Mouse (Mus musculus): ENCODE data around the gene Hist1h2bb.
A peak's percentile ranks its signal among the peaks of the same experiment; 100 is the strongest.

The Hist1h2bb gene

DNA sequence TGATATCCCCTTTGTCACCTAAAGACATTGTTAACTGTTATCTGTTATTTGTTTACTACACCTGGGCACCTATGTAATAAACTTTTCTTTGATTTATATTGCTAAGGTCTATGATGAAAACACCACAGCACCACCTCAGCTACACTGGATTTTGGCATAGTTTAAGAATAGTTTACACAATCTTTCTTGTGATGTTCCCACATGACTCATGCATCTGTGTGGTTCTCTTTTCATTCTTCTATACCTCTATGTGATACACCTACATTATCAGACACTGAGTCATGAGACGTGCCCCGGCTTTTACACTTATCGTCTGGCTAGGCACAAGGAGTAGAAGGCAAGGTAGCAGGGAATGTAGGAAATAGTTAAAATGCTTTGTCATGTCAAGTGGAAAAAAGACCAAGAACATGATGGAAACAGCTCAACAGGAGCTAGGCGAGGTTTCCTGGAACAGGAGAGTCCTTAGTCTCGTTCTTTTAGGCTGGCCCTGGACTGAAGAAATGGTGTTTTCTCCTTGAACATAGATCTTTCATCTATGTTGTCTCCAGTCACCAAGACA, 3.1 kb downstream of the Hist1h2bb start:
- no peak for DNase-seq (ENCODE audit: low read depth)

DNA sequence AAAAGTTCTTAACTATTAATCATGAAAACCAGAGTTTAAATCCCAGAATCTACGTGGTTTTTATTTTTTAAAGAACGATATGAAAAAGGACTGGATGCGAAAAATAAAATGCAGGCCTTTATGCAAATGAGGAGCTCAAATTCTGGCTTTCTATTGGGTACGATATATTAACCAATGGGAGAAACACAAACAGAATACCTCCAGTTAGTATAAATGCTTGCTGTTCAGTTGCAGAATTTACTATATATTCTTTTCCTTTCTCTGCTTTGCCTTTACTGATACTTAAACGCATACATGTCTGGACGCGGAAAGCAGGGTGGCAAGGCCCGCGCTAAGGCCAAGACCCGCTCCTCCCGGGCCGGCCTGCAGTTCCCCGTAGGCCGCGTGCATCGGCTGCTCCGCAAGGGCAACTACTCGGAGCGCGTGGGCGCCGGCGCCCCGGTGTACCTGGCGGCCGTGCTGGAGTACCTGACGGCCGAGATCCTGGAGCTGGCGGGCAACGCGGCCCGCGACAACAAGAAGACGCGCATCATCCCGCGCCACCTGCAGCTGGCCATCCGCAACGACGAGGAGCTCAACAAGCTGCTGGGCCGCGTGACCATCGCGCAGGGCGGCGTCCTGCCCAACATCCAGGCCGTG, 4.4 kb downstream of the Hist1h2bb start, which contains the start of gene Hist1h2ab:
TSS of gene Hist1h2ab (plus strand) at position 288 of the 639 bp plus-strand sequence.
- peak; percentile 65 for DNase-seq (ENCODE audit: low read depth)

DNA sequence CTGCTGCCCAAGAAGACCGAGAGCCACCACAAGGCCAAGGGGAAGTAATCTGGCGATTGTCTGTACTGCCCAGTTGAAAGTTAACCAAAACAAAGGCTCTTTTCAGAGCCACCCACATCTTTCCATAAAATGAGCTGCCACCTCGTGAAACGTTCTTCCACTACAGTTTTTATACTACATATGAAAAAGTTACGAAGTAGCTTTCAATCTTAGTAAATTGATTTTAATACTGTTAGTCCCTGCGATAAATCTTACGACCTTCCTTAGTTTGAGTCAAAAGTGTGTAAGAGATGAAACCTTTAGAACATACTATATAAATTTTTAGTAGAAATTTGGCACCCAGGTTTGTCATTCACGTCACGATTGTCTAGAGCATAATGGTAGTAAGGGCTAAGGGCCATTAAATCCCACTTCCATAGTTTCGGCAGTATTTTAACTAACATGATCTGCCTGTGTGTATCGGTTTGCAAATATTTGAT, 5.0 kb downstream of the Hist1h2bb start:
- no peak for DNase-seq (ENCODE audit: low read depth)

DNA sequence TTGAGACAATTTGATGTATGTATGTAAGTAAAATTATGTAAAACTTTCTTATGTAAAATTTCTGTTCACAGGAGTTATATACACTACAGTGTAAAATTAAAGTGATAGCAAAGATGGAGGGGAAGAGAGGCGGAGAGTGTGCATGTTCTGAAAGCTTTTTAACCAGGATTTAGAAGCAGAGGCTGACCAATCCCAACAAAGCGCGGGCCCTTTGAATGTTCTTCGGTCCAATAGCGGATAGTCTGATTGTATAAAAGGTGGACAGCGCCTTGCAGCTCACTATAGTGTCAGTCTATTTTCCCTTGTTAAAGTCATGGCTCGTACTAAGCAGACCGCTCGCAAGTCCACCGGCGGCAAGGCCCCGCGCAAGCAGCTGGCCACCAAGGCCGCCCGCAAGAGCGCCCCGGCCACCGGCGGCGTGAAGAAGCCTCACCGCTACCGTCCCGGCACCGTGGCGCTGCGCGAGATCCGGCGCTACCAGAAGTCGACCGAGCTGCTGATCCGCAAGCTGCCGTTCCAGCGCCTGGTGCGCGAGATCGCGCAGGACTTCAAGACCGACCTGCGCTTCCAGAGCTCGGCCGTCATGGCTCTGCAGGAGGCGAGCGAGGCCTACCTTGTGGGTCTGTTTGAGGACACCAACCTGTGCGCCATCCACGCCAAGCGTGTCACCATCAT, 5.7 kb downstream of the Hist1h2bb start, which contains the start of gene Hist1h3b:
TSS of gene Hist1h3b (plus strand) at position 201 of the 675 bp plus-strand sequence.
- peak; percentile 96 for DNase-seq (ENCODE audit: low read depth)

DNA sequence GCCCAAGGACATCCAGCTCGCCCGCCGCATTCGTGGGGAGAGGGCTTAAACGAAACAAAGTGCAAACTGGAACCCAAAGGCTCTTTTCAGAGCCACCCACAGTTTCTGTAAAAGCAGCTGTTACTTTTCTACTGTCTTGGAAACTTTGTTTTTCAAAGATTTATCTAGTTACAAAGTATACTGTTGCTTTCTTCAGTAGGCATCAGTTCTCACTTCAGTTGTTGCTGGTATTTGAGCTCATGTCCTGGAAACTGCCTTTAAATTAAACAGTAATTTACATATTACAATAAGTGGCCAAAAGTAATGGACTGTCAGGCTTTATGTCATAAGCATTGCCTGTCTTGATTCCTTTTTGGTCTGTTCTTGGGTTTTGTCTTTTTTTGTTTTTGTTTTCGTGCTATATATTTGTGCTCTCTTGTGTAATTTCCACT, 6.2 kb downstream of the Hist1h2bb start:
- DNase-seq (ENCODE audit: low read depth) = no peak

DNA sequence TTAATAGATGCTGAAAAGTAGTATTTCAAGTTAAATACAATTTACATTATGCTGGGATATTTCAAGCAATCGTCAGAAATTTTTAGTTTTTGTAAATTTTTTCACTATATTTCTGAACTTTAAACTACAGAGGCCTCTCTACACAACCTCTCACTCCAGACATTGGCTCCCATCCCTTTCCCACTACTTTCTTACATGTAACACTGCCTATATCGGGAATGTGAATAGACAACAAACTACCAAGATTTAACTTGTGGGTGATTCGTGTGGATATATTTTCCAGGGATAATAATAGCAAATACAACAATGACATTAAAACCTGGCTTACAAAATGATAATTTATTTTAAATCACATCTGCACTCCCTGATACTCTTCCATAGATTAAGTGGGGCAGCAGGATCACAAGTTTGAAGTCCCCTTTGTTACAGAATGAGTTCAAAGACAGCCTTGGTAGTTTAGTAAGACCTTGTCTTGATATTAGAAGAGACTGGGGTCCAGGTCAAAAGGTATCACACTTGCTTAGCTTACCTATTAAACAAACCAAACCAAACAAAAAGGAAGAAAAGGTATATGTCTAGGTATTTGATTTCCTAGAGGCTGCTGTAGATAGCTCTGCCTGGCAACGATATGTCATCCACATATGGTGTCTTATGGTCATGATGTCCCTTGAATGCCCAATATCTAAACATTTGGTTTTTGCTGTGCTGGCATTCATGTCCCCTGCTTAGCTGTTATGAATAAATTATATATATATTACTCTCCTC, 7.0 kb downstream of the Hist1h2bb start:
- DNase-seq (ENCODE audit: low read depth) = no peak

DNA sequence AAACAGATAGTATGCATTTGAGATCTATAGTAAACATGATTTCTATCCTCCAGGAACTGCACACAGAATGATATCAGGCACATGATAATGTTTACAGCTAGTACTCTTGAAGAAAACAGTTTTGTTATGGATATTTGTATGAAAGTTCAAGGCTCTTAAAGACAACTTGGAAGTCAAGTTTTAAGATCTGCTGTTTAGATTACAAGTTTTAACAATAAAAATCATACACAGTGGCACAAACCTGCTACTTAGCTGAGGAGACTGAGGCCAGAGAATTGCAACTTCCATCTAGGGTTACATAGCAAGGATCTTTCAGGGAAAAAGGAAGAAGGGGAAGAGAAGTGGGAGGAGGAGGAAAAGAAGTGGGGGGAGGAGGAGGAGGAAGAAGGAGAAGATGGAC, 8.5 kb downstream of the Hist1h2bb start:
- DNase-seq (ENCODE audit: low read depth) = no peak

DNA sequence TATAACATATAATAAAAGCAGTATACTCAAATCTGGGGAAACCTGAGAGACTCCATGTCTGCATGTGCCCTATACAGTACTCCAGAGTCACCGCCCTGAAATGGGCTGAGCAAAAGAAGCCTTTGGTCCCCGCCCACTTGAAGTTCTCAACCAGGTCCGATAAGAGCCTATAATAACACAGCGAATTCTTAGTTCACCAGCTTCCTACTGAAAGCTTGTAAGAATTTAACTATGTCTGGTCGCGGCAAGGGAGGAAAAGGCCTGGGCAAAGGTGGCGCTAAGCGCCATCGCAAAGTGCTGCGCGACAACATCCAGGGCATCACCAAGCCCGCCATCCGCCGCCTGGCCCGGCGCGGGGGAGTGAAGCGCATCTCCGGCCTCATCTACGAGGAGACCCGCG, 10.3 kb downstream of the Hist1h2bb start, which contains the start of gene Hist1h4b:
TSS of gene Hist1h4b (plus strand) at position 224 of the 400 bp plus-strand sequence.
- peak; percentile 95 for DNase-seq (ENCODE audit: low read depth)

DNA sequence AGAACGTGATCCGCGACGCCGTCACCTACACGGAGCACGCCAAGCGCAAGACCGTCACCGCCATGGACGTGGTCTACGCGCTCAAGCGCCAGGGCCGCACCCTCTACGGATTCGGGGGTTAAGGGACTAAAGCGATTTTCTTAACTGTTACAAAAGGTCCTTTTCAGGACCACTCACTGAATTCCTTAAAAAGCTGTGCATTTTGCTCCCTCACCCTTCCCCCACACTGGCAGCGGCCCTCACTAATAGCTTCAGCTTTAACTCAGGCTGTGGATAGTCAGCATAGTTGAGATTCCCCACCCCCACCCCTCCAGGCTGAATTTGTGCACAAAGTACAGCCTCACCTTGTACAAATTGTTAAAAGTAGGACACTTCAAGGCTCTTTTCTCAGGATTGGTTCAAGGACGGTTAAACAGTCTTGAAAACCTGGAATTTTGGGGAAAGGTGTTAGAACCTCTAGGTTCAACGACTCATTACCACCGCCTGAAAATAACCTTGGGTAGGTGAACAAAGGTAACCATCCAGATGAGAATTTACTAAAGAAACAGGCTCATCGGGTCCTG, 10.8 kb downstream of the Hist1h2bb start:
- peak; percentile 58 for DNase-seq (ENCODE audit: low read depth)

DNA sequence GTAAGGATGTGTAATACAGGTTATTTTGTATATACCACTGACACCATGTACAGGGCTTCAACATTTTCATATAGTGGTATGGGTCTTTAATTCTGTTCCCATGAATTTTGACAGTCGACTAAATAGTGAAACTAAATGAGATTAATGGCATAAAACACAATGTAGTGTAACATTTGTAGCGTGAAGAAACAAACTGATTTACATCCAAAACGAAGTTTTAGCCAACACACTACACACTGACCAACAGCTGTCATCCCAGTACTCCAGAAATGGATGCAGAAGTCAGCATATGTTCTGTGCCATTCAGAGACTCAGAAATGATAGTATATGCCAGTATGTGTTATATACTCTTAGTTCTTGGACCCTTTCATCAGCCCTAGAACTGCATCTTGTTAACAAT, 11.4 kb downstream of the Hist1h2bb start:
- DNase-seq (ENCODE audit: low read depth) = no peak

DNA sequence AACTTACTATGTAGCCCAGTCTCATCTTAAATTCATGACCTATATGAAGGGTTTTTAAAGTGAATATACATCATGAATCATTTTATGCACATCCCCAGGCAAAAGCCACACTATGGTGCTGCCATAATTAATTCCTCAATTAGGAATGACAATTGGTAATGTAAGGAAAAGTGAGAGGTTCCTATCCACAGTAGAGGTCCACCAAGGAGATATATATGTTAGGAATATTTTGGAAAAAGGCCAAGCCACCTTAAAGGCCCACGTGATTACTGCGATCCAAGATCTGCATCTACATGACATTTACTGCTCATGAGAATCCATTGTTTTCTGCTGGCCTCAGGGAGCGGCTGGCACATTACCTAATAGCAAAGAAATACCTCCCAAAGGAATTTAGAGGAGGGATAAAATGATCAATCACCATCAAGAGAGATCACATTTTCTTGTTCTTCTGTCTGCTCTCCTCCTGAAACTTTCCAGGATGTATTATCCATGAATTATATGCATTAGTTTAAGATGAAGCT, 12.8 kb downstream of the Hist1h2bb start:
- DNase-seq (ENCODE audit: low read depth) = no peak

DNA sequence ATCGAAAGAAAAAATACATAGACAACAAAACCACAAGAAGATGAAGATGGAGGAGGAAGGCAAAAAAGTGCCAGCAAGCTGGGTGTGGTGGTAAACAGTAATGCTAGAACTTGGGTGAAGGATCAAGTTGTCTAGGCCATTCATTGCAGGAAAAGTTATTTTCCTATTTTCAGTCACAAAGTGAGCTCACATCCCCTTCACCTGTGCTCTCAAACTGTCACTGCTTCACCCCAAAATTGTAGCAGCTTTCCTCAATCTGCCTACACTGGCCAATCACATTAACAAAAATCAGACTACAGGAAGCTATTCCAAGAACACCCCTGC, 13.3 kb downstream of the Hist1h2bb start:
- DNase-seq (ENCODE audit: low read depth) = no peak

DNA sequence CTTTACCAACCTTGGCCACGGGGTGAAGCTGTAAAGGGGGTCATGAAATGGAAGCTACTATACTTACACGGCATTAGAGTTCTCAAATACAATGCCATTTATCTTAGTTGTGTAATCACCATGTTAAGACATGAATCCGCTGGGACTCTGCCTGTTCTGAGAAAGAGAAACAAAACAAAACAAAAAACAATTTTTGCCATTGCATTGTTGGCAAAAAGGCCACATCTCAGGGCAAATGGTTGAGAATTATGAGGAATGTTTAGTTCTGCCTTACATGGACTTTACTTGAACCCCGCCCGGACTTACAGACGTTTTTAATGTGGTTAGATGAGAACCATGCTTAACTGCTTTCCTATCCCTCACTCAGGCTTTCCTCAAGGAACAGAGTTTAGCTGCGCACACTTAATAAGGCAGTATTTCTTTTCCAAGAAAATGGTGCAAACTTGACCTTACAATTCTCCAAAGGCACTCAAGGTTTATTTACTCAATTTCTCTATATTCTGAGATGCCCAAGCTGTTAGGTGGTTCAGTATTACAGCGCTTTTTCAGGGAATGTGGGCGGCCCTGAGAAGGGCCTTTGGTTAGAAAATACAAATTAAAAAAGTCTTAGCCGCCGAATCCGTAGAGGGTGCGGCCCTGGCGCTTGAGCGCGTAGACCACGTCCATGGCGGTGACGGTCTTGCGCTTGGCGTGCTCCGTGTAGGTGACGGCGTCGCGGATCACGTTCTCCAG, 13.9 kb downstream of the Hist1h2bb start:
- DNase-seq (ENCODE audit: low read depth) = peak; percentile 47

DNA sequence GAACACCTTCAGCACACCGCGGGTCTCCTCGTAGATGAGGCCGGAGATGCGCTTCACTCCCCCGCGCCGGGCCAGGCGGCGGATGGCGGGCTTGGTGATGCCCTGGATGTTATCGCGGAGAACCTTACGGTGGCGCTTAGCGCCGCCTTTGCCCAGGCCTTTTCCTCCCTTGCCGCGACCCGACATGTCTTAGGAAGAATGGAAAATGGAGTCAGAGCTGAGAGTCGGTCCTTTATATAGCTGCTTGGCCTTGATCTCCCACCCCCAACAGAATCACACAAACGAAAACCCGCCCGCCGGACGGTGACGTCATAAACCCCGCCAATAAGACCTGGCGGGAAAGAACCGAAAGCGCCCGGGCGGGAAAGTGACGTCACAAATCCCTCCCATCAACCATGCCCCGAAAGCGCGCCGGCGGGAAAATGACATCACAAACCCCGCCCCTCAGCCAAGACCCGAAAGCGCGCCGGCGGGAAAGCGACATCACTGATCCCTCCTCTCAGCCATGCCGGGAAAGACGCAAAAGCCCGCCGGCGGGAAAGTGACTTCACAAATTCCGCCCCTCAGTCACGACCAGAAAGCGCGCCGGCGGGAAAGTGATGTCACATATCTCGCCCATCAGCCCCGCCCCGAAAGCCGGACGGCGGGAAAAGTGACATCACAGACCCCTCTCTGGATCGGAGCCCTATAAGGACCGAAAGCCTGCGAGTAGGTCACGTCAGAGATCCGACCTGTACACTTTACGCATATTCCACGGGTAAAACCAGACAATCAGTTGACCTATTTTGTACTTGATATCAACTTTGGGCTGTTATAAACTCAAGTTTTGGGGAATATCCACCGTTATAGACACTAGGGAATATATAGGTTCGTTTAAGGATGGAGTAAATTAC, 14.7 kb downstream of the Hist1h2bb start, which contains the start of gene Hist1h4a:
TSS of gene Hist1h4a (minus strand) at position 259 of the 893 bp plus-strand sequence.
- DNase-seq (ENCODE audit: low read depth) = peak; percentile 97

DNA sequence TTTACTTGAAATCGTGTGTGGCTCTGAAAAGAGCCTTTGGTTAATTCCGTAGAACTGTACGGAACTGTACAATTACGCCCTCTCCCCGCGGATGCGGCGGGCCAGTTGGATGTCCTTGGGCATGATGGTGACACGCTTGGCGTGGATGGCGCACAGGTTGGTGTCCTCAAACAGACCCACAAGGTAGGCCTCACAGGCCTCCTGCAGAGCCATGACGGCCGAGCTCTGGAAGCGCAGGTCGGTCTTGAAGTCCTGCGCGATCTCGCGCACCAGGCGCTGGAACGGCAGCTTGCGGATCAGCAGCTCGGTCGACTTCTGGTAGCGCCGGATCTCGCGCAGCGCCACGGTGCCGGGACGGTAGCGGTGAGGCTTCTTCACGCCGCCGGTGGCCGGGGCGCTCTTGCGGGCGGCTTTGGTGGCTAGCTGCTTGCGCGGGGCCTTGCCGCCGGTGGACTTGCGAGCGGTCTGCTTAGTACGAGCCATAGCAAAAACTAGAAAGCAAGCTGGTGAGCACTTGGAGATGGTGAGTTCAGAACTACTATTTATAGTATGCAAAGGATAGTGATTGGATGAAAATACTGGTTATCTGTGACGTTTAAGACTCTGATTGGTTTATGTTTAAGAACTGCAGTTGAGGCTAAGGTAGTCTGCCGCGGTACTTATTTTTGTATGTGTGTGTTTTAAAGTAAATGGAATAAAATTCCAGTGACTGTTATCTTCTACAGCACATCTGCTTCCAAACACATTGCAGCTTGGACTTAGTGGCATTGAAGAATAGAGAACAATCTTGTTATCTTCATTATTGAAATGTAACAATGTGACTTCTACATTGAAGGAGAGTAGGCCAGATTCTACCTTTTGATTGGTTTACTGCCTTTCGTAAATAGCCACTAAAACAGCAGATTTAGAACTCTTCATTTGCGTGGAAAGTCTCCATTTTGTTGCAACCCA, 15.6 kb downstream of the Hist1h2bb start, which contains the start of gene Hist1h3a:
TSS of gene Hist1h3a (minus strand) at position 516 of the 951 bp plus-strand sequence.
- DNase-seq (ENCODE audit: low read depth) = peak; percentile 78

DNA sequence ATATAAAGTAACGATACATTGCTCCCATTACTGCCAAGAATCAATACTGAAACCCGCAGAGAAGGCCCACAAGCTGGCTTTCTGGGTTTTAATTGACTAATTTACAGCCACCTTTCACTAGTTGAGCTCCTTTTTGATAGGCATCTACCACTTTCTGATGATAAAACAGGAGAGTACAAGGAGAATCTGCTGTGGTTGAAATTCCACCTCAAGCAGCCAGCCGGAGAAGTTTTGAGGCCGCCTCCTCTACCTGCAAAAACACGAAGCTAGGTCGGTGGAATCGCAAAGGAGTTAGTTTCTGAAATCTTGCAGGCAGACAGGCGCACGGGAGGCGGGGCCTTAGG, 16.7 kb downstream of the Hist1h2bb start:
- DNase-seq (ENCODE audit: low read depth) = no peak

DNA sequence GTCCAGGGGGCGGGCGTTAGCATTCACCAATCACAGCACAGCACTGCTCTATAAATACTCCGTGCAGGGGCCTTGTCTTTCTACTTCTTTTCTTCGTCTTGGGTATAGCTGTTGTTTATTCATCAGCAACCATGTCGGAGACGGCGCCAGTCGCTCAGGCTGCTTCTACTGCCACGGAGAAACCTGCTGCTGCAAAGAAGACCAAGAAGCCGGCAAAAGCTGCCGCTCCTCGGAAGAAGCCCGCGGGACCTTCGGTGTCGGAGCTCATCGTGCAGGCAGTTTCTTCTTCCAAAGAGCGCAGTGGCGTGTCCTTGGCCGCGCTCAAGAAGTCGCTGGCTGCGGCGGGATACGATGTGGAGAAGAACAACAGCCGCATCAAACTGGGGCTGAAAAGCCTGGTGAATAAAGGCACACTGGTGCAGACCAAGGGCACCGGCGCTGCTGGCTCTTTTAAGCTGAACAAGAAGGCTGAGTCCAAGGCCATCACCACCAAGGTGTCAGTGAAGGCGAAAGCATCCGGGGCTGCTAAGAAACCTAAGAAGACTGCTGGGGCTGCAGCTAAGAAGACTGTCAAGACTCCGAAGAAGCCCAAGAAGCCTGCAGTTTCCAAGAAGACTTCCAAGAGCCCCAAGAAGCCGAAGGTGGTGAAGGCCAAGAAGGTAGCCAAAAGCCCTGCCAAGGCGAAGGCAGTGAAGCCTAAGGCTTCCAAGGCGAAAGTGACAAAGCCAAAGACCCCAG, 17.2 kb downstream of the Hist1h2bb start, which contains the start of gene Hist1h1a:
TSS of gene Hist1h1a (plus strand) at position 81 of the 738 bp plus-strand sequence.
- DNase-seq (ENCODE audit: low read depth) = peak; percentile 82
